Mouse (Mus musculus) left cerebral cortex, postnatal 10 days (tissue): ENCODE measurements around the gene Usp24. TPM values are rescaled to one million over a fixed set of nuclear protein-coding genes. Genes with fewer than 3 reads are reported as not detected.
A peak's percentile ranks its signal among the peaks of the same experiment; 100 is the strongest.

Source experiments
- DNase-seq, 2 experiments: peaks; one replicate each; pipeline ENCODE4 v3.0.0; 2021 to 2022; ENCODE audit warnings: low spot score in 2 of 2, mixed read lengths in 1 of 2; ENCODE audit errors: extremely low spot score in 1 of 2
- intact Hi-C: fragments of 180-260 bp; cut with DNase I; formaldehyde crosslinking; loops from one replicate; pipeline ENCODE4 v1.15.1; 2025
- total RNA-seq, 2 experiments: library from RNA; stranded (reverse); gene quantifications; 2 replicates each; pipeline ENCODE4 v1.2.3; 2021

The Usp24 gene
- total RNA-seq, 2 experiments from 2014 or later, result 47.2 to 48.0 TPM

DNA sequence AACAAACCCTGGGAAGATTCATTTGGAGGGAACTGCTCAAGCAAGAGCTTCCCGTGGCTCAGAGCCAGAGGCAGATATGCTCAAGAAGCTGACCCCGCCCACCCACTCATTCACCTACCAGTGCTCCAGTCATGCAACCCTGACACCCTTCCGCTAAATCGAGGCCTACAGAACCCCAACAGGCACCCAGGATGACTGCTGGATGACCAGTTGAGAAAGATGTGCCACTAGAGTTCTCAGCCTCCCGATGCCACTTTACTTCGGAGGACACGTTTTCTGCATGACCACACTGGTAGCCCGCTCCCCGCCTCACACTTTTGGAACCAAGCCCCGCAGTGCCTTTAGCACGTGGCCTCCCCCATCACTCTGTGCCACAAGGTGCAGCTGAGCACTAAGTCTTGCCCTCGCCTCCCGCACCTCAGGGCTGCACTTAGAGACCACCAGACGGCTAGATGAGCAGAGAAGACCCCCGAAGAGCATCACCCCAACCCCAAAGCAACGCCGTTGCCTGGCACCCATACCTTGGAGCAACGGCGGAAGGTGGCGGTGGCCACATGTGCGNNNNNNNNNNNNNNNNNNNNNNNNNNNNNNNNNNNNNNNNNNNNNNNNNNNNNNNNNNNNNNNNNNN is 147.3 kb downstream of the Usp24 start:
- intact Hi-C loops, result no loop called here
- peak in 1 of 2 experiments; percentile 30 for DNase-seq

DNA sequence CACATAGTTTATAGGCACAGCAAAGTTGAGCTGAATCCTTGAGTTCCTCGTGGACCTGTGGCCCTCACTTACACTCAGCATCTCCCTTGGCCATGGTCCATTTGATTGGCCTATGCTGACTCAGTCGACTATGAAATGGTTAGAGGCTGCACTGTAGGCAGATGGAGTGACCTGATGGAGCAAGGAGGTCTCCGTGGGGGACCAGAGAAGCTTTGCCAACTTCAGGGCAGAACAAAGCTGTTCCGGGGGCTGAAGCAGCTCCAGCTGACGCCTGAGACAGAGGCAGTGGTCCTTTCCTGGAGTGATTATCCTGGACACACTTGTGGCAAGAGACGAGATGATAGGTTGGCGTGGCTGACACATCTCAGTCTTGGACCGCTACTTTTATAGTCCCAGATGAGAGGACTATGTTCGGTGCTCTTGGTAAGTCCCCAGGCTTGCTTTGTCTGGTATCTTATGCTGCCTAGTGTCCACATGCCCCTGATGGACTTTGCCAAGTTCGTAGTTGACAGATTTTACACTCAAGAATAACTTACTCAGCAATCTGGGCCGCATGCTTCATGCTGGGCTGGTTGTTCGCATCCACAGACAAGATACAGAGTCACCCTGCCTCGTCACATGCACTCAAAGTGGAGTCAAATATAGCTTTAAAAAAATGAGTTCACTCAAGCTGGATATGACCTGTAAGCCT is 151.6 kb downstream of the Usp24 start:
- intact Hi-C loops, result no loop called here
- no peak for DNase-seq

DNA sequence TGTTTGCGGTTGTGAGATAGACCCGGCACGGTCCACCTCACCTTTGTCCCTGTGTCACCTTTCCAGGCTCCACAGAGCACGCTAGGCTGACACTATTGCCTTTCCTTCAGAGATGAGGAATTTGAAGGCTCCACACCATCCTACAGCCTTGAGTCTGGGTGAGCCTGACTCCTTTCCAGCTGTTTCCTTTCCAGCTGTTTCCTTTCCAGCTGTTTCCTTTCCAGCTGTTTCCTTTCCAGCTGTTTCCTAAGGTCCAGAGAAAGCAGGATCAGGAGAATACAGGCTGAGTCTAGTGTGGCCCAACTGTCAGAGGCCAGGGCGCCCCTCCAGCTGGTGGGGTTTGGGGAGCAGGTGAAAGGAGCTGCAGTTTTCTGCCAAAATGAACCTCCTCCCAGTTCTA is 154.9 kb downstream of the Usp24 start:
- intact Hi-C loops, result no loop called here
- DNase-seq, result no peak

DNA sequence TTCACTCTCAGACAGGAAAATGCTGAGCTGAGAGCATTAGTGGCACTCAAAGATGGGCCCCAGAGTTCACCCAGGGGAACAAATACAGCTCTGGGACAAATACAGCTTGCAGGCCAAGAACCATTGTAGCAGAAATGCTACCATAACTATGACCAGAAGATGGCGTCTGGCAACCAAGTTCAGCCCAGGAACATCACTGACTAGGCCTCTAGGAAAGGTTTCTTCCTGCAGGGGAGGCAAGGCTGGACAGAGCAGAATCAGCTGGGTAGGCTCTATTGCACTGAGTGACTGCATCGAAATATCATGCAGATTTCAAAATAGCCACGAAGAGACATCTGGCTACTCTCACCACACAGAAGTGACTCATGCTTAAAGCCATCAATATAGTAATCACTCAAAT is 156.3 kb downstream of the Usp24 start:
- intact Hi-C loops, result no loop called here

DNA sequence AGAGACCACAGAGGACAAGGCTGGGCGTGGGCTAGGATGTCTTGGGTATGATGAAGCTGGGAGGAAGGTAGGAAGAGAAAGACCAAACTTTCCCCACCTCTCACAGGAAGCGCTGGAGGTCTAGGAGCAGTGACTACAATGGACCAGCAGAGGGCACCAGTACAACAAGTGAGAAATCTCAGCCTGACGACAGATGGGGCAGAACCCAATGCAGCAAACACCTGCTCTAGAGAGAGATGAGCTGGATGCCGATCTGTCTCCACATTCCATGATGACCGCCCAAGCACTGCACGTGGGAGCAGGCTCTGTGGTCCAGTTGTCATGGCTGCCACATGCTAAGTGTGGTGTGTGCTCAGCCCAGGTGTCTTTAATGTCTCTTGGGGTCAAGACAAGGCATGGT is 158.2 kb downstream of the Usp24 start:
- intact Hi-C loops, result loop anchor here (1.0 kb wide), 1 partner anchor 55 kb away; no protein-coding TSS in a partner anchor
- peak; percentile 55 to 58 for DNase-seq

More for the DNA sequence above, 156.3 kb downstream of the Usp24 start:
- peak; percentile 63 to 72 for DNase-seq

DNA sequence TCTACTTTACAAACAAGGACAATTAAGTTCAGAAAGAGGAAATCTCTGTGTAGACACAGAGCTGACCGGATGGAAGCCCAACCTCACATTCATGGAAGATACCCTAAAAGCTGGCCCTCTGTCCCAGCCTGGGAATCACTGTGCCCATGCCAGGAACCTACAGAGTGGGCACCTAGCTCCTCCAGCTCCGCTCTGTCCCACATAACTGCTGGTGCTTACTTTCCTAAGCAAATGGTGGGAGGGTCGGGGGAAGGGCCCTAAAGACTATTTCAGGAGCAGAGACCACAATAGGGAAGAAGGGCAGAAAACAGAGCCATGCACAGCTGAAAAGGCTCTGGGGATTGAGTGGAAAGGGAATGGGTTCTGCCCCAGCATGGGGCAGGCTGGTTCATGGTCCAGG is 164.5 kb downstream of the Usp24 start:
- intact Hi-C loops, result no loop called here
- no peak for DNase-seq

DNA sequence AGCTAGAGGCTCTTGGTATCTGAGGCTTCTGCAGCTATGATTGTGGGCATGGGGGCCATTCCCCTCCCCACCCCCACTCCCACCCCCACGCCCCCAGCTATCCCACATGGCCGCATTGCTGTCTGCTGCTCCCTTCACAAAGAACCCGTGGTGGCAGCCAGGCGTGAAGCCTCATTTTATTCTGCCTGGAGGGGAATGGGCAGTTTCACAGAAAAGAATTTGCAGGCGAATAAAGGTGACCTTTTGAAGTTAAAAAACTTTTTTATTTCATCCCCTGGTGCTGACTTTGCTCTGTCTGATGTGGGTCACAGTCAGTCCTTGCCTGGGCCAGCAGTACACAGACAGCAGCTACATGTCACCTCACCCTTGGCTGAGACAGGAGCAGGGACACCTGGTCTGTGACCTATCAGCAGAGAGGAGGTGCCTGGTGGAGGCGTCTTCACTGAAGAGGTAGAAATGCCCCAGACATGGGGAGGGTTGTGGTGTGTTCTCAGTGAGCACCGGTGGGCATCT is 167.3 kb downstream of the Usp24 start:
- DNase-seq, result no peak
- intact Hi-C loops, result no loop called here

DNA sequence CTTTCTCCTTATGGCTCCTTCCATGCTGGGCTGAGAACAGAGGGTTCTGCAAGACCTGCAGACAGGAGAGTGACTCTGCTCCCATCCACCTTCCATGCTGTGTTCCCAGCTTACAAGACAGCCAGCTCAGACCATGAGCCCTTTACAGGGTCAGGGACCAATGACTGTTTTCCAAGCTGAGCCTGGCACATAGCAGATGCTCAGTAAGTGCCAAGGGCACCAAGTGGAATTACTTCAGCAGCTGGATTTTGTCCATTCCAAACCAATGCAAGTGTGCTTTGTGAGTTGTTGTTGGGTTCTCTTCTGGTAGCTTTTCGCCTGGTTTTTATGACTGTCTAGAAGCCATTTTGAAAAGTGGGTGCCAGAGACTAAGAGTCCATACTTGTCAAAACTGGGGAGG is 167.8 kb downstream of the Usp24 start:
- intact Hi-C loops, result no loop called here
- DNase-seq, result no peak

DNA sequence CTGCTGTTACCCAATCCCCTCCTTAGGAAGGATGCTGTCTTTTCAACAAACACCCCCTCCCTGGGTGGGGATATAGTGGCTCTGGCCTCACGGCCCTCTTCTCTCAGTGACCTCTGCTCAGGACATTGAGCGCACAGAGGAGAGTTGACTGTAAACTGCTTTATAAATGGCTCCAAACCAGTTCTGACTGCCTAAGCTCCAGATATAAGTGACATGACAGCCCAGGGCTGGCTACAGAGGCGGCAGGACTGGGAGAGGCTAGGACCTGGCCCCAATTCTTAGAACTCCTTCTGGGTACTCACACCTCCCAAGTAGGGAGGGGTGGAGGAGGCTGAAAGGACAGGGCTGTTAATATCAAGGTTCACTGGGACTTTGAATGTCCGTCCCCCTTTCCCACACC is 174.6 kb downstream of the Usp24 start:
- DNase-seq, result no peak
- intact Hi-C loops, result no loop called here

Other genes with a start within 250 kb of the Usp24 start
- 1 to 10 TPM; 4.1 to 5.2 TPM for gene Pcsk9, start 148.1 kb downstream of the Usp24 start, total RNA-seq
- gene Bsnd, start 176.1 kb downstream of the Usp24 start, total RNA-seq, result not detected
- gene Dhcr24, start 244.8 kb downstream of the Usp24 start, total RNA-seq, result 100 to 1,000 TPM; 133 to 143 TPM